Mouse (Mus musculus) lung, adult 2 months (tissue): ENCODE results near the gene Pdia2. TPM values are rescaled to one million over a fixed set of nuclear protein-coding genes. Genes with fewer than 3 reads are reported as not detected.

ENCODE experiments used
- DNase-seq: peaks from one replicate; pipeline ENCODE4 v3.0.0; 2022
- H3K4me1 ChIP-seq: fragments of 200-500 bp; 2 replicates; pipeline ENCODE4 v1.6.1; 2011; ENCODE audit warnings: low read length; ENCODE audit not compliant: control insufficient read depth, insufficient read depth
- H3K4me3 ChIP-seq: fragments of 200-500 bp; replicated peaks from 2 replicates; pipeline ENCODE3; 2011; ENCODE audit warnings: low read depth, mild to moderate bottlenecking, control low read depth, low read length; ENCODE audit errors: extremely low read depth
- CTCF ChIP-seq: fragments of 200-500 bp; IDR thresholded peaks from 2 replicates; pipeline ENCODE4 v1.5.1; 2011; ENCODE audit warnings: mild to moderate bottlenecking, low read length, control low read depth; ENCODE audit not compliant: insufficient read depth
- POLR2A ChIP-seq: fragments of 200-500 bp; IDR thresholded peaks from 2 replicates; pipeline ENCODE4 v1.6.1; 2011; ENCODE audit warnings: low read depth, mild to moderate bottlenecking, control low read depth, low read length, borderline replicate concordance; ENCODE audit errors: extremely low read depth
- WGBS: fragments of 180-500 bp; shearing (Covaris S2); methylation state at CpG from one replicate; pipeline ENCODE4 v1.1.7; 2018; 5-methylcytosine and 5-hydroxymethylcytosine counted together
- polyA plus RNA-seq: library from polyadenylated mRNA; depleted of rRNA; stranded (reverse); fragments of >200 nt; gene quantifications from 2 replicates; pipeline ENCODE4 v1.2.3, GENCODE M21; 2012; rRNA removed

Gene Pdia2
- polyA plus RNA-seq: 0.62 and 0.70 TPM in 2 replicates

DNA sequence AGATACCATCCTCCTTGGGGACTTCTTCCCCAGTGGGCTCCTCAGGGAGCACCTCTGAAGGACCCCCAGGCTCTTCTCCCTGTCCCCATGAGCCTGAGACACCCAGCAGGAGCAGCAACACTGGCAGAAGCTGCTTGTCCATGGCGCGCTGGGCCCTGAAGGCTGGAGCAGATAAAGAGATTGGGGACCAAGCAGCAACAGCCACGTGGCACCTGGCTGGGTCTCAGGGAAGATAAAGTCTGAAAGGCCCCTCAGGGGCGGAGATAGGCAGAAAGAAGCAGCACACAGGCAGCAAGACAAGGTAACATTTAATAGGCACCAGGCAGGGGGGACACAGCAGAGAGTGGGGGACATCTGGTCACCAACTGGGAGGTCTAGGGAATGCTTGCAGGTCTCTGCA lies at the start of gene Pdia2:
Gene Pdia2, minus strand, starts transcription at position 196 of the 400 bp plus-strand sequence.
- Histone ChIP-seq H3K4me1 (peaks cover 4% of the 10 kb centered on the region), H3K4me3 (no peak within 1 kb of the TSS)
- WGBS: 76% methylated on average over 4 of the region's 4 CpGs
- no peak for DNase-seq
- TF ChIP-seq CTCF: no peak
- no peak for TF ChIP-seq POLR2A

DNA sequence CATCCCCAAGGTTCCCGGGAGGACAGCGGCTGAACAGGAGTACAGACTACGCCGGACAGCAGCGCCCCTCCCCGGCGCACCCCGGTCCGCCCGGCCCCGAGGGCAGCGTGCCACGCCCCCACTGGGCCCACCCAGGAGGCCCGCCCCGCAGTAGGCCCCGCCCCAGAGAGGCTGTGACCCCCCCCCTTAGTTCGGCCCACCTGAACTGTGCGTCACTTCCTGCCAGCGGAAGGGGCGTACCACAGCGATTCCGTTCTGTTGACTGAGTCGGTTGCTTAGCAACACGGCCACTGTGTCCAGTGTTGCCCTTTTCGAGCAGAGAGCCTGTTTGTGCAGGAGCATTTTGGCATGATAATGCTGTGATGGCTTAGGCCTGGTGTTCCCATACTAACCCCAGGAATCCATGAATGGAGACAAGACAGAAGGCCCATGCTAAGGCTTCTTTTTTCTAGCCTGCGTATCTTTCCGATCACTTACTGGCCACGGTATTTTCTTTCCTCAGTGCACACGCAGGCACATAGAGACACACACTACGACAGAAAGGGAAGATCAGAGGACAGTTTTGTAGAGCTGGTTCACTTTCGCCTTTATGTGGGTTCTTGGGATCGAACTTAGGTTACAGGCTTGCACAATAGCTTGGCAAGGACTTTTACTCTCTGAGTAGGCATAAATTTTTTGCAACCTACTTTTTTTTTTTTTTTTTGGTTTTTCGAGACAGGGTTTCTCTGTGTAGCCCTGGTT lies 45.4 kb upstream of the Pdia2 start, which contains the start of gene Fam234a:
Gene Fam234a, minus strand, starts transcription at position 142 of the 741 bp plus-strand sequence.
- Histone ChIP-seq H3K4me3 (peak within 1 kb of the TSS; percentile 83), H3K4me1 (no peaks in the 10 kb centered on the region)
- no peak for TF ChIP-seq CTCF
- peak; percentile 57; the same call in 1 of the 2 replicates for TF ChIP-seq POLR2A
- peak; percentile 90 for DNase-seq
- WGBS: 4% methylated on average over 32 of the region's 33 CpGs

DNA sequence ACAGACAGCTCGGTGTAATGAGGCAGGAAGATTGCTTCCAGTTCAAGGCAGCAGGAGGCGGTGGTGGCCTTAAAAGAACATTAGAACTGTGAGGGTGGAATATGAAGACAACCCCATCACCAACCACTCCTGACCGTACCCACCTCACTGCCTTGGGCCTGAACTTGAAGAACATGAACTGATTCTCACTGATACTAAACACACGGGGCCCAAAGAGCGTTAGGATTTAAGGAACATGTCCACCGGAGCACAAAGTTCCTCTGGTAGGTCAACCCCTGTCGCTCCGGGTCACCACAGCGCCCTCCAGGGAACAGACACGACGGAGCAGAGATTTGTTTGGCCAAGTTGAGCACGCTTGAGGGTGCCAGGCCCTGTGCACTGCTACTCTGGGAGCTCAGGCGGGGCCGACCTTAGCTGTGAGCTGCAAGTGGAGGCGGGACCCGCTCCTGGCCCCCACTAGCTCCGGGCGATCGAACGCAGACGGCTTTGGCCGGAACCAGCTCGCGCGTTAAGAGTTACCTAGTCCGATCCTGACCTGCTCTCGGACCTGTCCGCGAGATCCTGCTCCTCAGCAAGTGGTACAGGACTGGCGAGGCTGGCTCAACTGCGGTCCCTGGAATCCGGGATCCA lies 44.7 kb upstream of the Pdia2 start:
- TF ChIP-seq POLR2A (no peak), CTCF (peak; percentile 43; the same call in 1 of the 2 replicates)
- Histone ChIP-seq H3K4me3 (peak overlapping the region; percentile 83), H3K4me1 (no peaks in the 10 kb centered on the region)
- DNase-seq: peak; percentile 77
- under 1% methylated on average over 32 of the region's 32 CpGs for WGBS

DNA sequence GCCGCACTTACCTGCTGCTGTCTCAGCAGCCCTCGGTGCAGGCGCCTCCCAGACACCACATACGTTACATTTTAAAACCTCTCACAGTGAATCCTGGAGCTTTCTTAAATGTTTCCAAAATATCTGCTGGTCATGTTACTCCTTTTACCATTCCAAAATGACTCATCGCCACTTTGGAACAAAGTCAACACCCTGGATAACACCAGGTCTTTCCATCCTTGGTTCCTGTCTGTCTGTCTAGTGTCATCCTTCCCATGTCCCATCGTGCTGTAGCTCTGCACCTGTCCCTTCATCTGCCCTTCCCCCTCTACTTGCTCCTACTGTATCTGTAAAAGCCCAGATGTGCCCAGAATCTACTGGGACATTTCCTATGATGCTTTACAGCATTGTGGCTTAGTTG lies 42.1 kb upstream of the Pdia2 start:
- TF ChIP-seq POLR2A (no peak), CTCF (no peak)
- Histone ChIP-seq H3K4me1 (no peaks in the 10 kb centered on the region), H3K4me3 (no peak overlapping the region)
- WGBS: 71% methylated on average over 6 of the region's 6 CpGs
- no peak for DNase-seq

DNA sequence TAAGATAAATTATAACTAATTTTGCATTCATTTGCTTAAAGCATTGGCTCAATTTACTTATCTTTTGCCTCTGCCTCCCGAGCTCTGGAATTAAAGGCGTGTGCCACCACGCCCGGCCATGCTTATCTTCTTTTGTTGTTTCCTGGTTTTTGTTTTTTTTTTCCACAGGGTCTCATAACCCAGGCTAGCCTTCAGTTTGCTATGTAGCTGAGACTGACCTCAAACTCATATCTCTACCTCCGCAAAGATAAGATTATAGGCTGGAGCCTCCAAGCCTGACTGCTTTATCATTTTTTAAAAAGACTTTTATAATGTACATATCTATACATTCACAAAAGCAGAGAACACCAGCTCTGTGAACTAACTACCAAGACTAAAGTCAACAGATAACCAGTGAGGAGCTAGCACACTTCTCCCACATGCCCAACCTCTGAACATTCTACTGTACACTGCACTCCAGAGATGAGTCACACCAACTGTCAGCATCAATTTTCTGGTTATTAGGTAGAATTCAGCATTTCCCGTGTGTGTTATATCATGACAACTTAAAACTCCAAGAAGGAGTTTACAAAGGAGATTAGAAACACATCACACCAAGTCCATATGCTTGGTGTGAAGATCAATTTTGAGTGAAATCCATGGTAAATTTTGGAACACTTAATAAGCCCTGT lies 41.4 kb upstream of the Pdia2 start:
- no peak overlapping the region for H3K4me3 ChIP-seq
- TF ChIP-seq POLR2A (no peak), CTCF (no peak)
- no peaks in the 10 kb centered on the region for H3K4me1 ChIP-seq
- 60% methylated on average over 6 of the region's 6 CpGs for WGBS
- no peak for DNase-seq

DNA sequence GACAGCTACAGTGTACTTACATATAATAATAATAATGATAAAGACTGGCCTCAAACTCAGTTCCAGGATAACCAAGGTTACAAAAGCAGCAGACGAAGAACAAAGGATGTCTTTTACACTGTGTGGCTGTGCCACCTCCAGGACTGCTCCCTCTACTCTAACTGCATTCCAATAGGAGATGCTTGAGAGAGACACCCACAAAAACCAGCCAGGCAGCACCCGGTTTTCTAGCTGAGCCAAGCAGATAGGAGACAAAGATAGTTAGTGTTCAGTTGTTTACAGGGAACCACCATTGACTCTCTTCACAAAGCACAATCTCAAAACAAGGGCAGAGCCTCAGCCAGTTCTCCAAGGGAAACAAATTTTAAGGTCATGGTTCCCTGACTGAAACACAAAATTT lies 40.7 kb upstream of the Pdia2 start:
- Histone ChIP-seq H3K4me1 (no peaks in the 10 kb centered on the region), H3K4me3 (no peak overlapping the region)
- WGBS: 61% methylated on average over 2 of the region's 2 CpGs
- no peak for DNase-seq
- TF ChIP-seq POLR2A (no peak), CTCF (no peak)

DNA sequence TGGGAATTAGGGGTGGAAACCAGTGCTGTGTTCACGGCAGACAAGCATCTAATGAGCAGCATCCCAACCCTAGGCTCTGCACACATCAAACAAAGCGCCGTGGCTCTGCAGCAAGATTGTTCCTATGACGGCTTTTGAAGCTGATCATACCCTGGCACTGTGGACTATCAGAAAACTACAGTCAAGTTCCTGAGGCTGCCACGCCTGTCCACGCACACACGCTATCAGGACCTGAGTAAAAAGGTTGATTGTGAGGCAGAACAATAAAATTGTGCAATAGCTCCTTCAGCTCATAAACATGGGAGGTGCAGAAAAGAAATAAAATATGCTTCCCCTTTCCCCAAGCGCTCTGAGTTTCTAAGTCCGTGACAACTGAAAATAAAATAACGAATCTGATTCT lies 38.8 kb upstream of the Pdia2 start:
- TF ChIP-seq CTCF: no peak
- TF ChIP-seq POLR2A: no peak
- Histone ChIP-seq H3K4me3 (no peak overlapping the region), H3K4me1 (no peaks in the 10 kb centered on the region)
- 62% methylated on average over 10 of the region's 10 CpGs for WGBS
- no peak for DNase-seq

DNA sequence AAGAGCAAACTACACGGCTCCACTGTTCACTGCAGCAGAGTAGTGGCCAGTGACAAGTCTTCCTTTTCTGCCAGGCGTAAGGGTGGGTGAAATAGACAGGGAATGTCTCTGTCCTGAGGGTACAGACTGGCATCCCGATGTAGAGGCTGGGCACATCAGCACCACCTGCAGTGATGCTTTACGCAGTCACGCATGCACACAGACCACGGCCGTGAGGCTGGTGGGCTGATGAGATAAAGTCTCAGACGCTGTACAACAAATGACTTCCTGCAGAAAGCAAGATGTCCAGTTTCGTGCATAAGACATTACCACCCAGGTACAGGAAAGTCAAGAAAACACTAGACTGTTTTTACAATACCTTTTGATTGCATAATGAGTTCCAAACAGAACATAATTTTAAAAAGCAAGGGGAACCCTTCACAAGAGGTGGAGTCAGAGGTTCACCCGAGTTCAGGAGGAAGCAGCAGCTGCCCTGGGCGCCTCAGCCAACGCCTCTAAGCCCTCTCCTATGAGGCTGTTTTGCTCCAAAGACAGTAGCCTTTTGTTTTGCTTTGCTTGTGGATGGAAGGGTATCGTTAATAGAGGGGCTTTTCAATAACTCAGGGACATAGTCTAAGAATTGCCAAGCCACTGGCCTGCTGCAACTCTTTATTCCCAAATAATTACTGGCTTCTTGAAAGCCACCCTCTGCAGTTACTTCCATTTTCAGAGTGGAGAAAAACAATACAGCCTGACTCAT lies 36.4 kb upstream of the Pdia2 start:
- WGBS: 50% methylated on average over 13 of the region's 13 CpGs
- H3K4me3 ChIP-seq: no peak overlapping the region
- no peak for DNase-seq
- no peaks in the 10 kb centered on the region for H3K4me1 ChIP-seq
- no peak for TF ChIP-seq CTCF
- TF ChIP-seq POLR2A: no peak

DNA sequence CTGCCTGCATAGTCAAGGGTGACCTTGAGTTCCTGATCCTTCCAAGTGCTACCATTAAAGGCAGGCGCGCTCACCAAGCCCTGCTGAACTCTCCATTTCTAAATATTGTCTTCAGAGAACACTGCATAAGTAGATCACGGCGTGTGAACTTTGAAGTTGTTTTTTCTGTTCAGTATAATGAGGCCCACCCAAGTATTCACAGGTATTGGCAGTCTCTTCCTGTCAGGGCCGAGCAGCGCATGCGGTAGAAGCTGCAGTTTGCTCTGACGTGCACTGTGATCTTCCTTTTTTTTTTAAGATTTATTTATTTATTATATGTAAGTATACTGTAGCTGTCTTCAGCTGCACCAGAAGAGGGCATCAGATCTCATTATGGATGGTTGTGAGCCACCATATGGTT lies 35.5 kb upstream of the Pdia2 start:
- Histone ChIP-seq H3K4me1 (no peaks in the 10 kb centered on the region), H3K4me3 (no peak overlapping the region)
- DNase-seq: no peak
- no peak for TF ChIP-seq CTCF
- no peak for TF ChIP-seq POLR2A
- WGBS: 77% methylated on average over 8 of the region's 8 CpGs

DNA sequence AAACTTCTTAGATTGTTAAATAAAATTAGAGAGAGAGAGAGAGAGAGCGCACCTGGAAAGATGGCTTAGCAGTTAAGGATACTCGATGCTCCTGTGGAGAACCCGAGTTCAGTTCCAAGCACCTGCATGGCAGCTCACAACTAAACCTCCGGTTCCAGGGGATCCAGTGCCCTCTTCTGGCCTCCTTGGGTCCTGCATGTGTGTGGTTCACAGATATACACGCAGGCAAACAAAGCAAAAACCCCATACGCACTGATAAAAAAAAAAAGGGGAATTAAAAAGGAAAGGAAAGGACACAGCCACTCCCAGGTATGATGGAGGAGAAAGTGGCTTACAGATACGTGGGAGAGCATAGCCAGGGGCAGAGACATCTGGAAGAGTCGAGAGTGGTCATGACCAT lies 34.0 kb upstream of the Pdia2 start:
- TF ChIP-seq POLR2A: no peak
- TF ChIP-seq CTCF: peak; percentile 38; the same call in 1 of the 2 replicates
- no peak for DNase-seq
- H3K4me1 ChIP-seq: no peaks in the 10 kb centered on the region
- 76% methylated on average over 8 of the region's 8 CpGs for WGBS
- no peak overlapping the region for H3K4me3 ChIP-seq
